Mouse (Mus musculus) ES-Bruce4 (cell line): ENCODE measurements around the gene Defb30.

Experiments used
- CTCF ChIP-seq: IDR thresholded peaks from one replicate; pipeline ENCODE4 v1.8.1; 2011; ENCODE audit warnings: low read depth, low read length
- POLR2A ChIP-seq: IDR thresholded peaks from one replicate; pipeline ENCODE4 v1.8.1; 2011; ENCODE audit warnings: low read length; ENCODE audit not compliant: insufficient read depth

- TF ChIP-seq CTCF (no peak), POLR2A (no peak)
These were observed 17.9 kb upstream of the Defb30 start for GRCm38 (mm10) chr14:63067708-63068107.
